Mouse (Mus musculus): Measurements from ENCODE around the gene Zg16. TPM values are rescaled to one million over a fixed set of nuclear protein-coding genes. Genes with fewer than 3 reads are reported as not detected.

Gene Zg16
- polyA plus RNA-seq, 1 experiment from 2014 or later, result 7.6 TPM

DNA sequence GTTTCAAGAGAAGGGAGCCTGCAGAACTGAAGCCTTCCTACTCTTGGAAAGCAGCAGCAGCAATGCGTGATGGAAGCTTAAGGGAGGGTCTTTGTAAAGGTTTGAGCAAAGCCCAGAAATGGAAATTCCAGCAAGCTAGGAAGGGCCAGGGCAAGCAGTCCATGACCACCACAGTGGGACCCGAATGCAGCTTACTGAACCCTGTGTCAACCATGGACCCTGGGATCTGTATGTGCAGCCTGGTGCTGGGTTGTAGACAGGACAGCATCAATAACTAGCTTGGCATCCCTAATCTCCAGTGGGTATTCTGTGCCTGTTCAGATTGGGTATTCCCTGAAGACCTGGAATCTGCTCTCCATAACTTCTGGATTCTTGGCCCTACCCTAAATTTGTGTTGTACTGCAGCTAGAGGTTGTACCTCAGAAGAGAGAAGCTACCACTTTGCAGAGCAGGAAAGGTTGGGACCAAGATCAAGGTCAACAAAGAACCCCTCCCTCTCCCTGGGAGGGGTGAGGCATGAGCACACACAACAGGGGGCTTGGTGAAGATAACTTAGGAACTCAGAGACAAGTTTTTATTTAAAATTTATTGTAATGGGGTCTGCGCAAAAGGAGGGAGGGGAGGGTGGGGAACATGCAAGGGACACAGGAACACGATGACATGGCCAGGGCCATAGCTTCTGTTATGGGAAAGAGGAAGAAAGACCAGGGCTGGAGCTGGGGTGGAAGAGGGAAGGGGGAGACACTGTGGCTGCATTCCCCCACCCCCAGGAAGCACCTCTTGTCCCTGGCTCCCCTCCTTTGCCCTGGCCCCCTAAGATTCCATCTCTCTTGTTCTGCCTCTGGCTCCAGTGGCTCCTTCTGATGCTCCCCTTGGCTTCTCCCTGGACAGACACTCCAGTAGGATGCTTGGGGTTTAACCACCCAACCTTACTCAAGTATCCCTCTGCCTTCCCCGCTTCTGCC lies 65.3 kb downstream of the Zg16 start:
- Histone ChIP-seq H3K36me3 (peaks cover 18% of the 10 kb centered on the region), H3K4me2 (replicated peaks) (peak overlapping the region; percentile 87), H3K27ac (peak overlapping the region; percentile 77), H3K9ac (peak overlapping the region; percentile 58), H3K4me1 (replicated peaks) (peaks cover 76% of the 10 kb centered on the region), H3K9me3 (no peaks in the 10 kb centered on the region), H3K27me3 (replicated peaks) (no peaks in the 10 kb centered on the region), H3K4me3 (replicated peaks) (peak overlapping the region; percentile 50)
- 38% methylated on average over 5 of the region's 5 CpGs for WGBS
- ATAC-seq, result no peak

- H3K27me3 ChIP-seq (replicated peaks), result no peaks in the 10 kb centered on the region
- H3K36me3 ChIP-seq, result peaks cover 18% of the 10 kb centered on the region
- no peak for ATAC-seq
- H3K4me1 ChIP-seq (replicated peaks), result peaks cover 76% of the 10 kb centered on the region
- peak within 1 kb of the TSS; percentile 58 for H3K9ac ChIP-seq
- no peaks in the 10 kb centered on the region for H3K9me3 ChIP-seq
- WGBS, result 2% methylated on average over 36 of the region's 37 CpGs
- H3K4me2 ChIP-seq (replicated peaks), result peak within 1 kb of the TSS; percentile 87
- peak within 1 kb of the TSS; percentile 77 for H3K27ac ChIP-seq
- H3K4me3 ChIP-seq (replicated peaks), result peak within 1 kb of the TSS; percentile 50
These were observed 66.1 kb downstream of the Zg16 start, which contains the start of the genes Gm42742 and Prrt2 for GRCm38 (mm10) chr7:127020901-127021562. Gene Gm42742 (minus strand): TSS chr7:127021097. Gene Prrt2 (minus strand): TSS chr7:127021211.

DNA sequence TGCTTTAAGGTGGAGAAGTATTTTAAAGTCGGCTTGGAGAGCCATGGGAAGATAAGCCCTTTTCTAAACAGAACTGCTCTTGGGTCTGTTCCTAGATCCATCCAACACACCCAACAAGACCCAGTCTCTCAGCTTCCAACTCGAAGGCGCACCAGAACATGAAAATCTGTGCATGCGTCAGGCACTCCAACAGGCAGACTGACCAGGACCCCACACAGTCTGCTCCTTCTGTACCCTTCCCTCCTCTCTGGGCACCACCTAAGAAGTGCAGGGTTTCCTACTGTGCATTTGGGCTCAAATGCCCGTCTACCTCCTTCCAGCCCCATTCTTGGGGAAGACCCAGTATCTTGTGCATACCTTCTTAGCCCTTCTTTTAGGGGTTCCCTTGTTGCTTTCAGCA lies 66.6 kb downstream of the Zg16 start:
- Histone ChIP-seq H3K9ac (peak overlapping the region; percentile 58), H3K27me3 (replicated peaks) (no peaks in the 10 kb centered on the region), H3K27ac (peak overlapping the region; percentile 77; the same call in 1 of the 2 replicates), H3K4me3 (replicated peaks) (peak overlapping the region; percentile 50), H3K36me3 (peaks cover 18% of the 10 kb centered on the region), H3K4me1 (replicated peaks) (peaks cover 81% of the 10 kb centered on the region), H3K9me3 (no peaks in the 10 kb centered on the region), H3K4me2 (replicated peaks) (peak overlapping the region; percentile 87)
- 32% methylated on average over 5 of the region's 5 CpGs for WGBS
- ATAC-seq, result no peak

DNA sequence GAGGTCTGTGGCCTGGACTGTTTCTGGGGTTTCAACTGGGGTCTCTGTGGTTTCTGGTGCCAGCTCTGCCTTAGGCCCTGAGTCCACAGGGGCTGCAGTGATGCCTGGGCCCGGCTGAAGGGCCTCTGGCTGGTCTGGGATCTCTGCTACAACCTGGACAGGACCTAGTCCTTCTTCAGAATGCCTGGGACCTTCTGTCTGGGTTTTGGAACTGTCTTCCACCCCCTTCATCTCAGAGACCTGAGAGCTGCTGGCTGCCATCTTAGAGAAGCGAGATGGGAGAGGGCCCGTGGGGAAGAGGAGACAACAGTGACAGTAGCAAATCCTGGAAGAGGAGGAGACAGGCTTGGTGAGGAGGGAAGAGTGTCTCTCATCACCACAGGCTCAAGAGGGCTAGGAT lies 67.1 kb downstream of the Zg16 start:
- H3K9me3 ChIP-seq, result no peaks in the 10 kb centered on the region
- H3K27me3 ChIP-seq (replicated peaks), result no peaks in the 10 kb centered on the region
- H3K4me1 ChIP-seq (replicated peaks), result peaks cover 84% of the 10 kb centered on the region
- peak overlapping the region; percentile 87 for H3K4me2 ChIP-seq (replicated peaks)
- no peak for ATAC-seq
- peaks cover 22% of the 10 kb centered on the region for H3K36me3 ChIP-seq
- 48% methylated on average over 3 of the region's 3 CpGs for WGBS
- peak overlapping the region; percentile 58 for H3K9ac ChIP-seq
- H3K27ac ChIP-seq, result 0 out of 2 replicates have a peak overlapping the region, but pooled peaks have one; percentile 77
- peak overlapping the region; percentile 50 for H3K4me3 ChIP-seq (replicated peaks)

DNA sequence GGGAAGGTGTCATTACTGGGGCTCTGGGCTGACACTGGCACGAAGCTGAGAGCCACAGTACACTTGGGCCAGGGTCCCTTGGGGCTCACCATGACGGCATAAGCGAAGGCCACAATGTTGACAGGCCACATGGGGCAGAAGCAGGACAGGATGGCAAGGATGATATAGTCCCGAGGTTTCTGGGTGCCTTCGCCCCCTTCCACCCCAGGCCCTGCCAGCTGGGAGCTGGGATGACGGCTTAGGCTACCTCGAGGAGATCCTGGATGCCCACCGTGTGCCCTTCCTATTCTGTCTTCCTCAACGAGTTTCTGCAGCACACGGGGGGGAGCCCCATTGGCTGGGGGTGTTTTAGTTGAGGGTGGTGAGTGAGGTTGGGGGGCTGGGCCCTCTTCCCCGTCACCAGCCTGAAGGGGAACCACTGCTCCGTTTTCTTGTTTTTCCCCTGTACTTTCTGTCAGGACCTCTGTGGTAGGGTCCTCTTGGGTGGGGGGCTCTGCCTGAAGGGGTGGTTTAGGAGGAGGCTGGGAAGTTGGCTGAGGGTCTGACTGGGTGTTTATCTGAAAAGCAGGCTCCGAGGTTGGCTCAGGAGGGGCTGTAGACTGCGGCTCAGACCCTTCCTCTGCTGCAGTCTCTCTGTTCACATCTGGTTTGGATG lies 67.7 kb downstream of the Zg16 start:
- Histone ChIP-seq H3K9me3 (no peaks in the 10 kb centered on the region), H3K4me3 (replicated peaks) (peak overlapping the region; percentile 50; the same call in 1 of the 2 replicates), H3K27me3 (replicated peaks) (no peaks in the 10 kb centered on the region), H3K27ac (0 out of 2 replicates have a peak overlapping the region, but pooled peaks have one; percentile 77), H3K4me1 (replicated peaks) (peaks cover 83% of the 10 kb centered on the region), H3K9ac (peak overlapping the region; percentile 58), H3K4me2 (replicated peaks) (peak overlapping the region; percentile 87), H3K36me3 (peaks cover 23% of the 10 kb centered on the region)
- no peak for ATAC-seq
- WGBS, result 81% methylated on average over 14 of the region's 14 CpGs

- H3K36me3 ChIP-seq, result peaks cover 17% of the 10 kb centered on the region
- no peaks in the 10 kb centered on the region for H3K9me3 ChIP-seq
- H3K27ac ChIP-seq, result peak overlapping the region; percentile 98
- peak overlapping the region; percentile 87 for H3K4me2 ChIP-seq (replicated peaks)
- peak overlapping the region; percentile 58 for H3K9ac ChIP-seq
- no peak overlapping the region for H3K4me3 ChIP-seq (replicated peaks)
- H3K27me3 ChIP-seq (replicated peaks), result no peaks in the 10 kb centered on the region
- 70% methylated on average over 15 of the region's 15 CpGs for WGBS
- peaks cover 77% of the 10 kb centered on the region for H3K4me1 ChIP-seq (replicated peaks)
- no peak for ATAC-seq
These were observed 68.5 kb downstream of the Zg16 start for GRCm38 (mm10) chr7:127018416-127019305.

- WGBS, result 41% methylated on average over 6 of the region's 6 CpGs
- Histone ChIP-seq H3K4me2 (replicated peaks) (peak overlapping the region; percentile 87), H3K27me3 (replicated peaks) (no peaks in the 10 kb centered on the region), H3K36me3 (peaks cover 11% of the 10 kb centered on the region; the same call in 1 of the 2 replicates), H3K27ac (peak overlapping the region; percentile 98), H3K9ac (peak overlapping the region; percentile 23), H3K4me1 (replicated peaks) (peaks cover 74% of the 10 kb centered on the region), H3K4me3 (replicated peaks) (0 out of 2 replicates have a peak overlapping the region, but pooled peaks have one; percentile 1), H3K9me3 (no peaks in the 10 kb centered on the region)
- no peak for ATAC-seq
These were observed 69.2 kb downstream of the Zg16 start for GRCm38 (mm10) chr7:127017950-127018345.

DNA sequence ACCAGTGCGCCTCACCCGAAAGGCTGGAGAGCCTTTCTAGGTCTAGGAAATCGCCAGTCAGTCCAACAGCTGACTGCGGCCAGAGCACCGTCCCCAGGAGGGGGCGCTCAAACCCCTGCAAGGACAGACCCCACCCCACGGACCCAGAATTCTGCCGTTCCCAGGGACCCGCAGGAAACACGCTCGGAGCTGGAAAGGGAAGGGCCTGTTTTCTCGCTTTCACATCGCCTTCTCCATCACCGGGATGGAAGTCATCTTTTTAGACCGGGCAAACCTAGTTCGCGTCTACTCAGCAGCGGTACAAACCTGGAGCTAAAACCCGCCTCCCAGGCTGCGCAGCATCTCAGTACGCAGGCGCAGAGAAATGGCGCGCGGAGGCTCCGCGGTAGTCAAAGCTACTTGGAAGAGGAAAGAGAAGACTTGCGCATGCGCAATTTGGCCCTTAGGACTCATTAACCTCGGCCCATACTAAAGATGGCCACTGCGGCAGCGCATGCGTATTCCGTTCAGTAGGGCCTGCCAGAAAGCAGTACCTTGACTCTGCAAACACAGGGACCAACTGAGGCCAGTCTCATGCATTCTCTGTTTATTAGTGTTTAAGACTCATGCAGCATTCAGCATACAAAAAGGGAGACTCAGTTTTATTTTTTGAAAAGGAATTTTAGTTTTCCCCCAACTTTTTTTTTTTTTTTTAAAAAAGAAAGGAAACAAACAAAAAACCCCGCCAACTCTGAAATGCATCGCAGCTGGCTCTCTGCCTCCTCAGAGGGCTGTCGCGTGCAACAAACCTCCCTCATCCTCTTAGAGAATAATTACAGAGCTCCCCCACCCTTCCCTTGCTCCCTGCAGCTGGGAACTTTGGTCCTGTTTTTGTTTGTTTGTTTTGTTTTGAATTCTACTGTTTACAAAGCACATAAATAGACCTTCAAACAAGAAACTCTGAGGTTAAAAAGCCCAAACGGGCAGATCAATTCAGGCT lies 69.9 kb downstream of the Zg16 start, which contains the start of gene Pagr1a:
Gene Pagr1a (minus strand): TSS at position 382 of the 979 bp plus-strand sequence.
- 2% methylated on average over 39 of the region's 39 CpGs for WGBS

GRCm38 (mm10) chr7:127016486-127016938 lies 70.6 kb downstream of the Zg16 start:
- Histone ChIP-seq H3K9me3 (no peaks in the 10 kb centered on the region), H3K9ac (peak overlapping the region; percentile 87), H3K4me1 (replicated peaks) (peaks cover 60% of the 10 kb centered on the region), H3K27ac (peak overlapping the region; percentile 98), H3K4me2 (replicated peaks) (peak overlapping the region; percentile 87), H3K4me3 (replicated peaks) (peak overlapping the region; percentile 68), H3K27me3 (replicated peaks) (no peaks in the 10 kb centered on the region), H3K36me3 (peaks cover 9% of the 10 kb centered on the region; the same call in 1 of the 2 replicates)
- under 1% methylated on average over 22 of the region's 22 CpGs for WGBS
- ATAC-seq, result peak; percentile 65

More for the DNA sequence above, 69.9 kb downstream of the Zg16 start, which contains the start of gene Pagr1a:
- peaks cover 9% of the 10 kb centered on the region; the same call in 1 of the 2 replicates for H3K36me3 ChIP-seq
- ATAC-seq, result peak; percentile 83
- peaks cover 68% of the 10 kb centered on the region for H3K4me1 ChIP-seq (replicated peaks)
- no peaks in the 10 kb centered on the region for H3K27me3 ChIP-seq (replicated peaks)
- H3K9ac ChIP-seq, result peak within 1 kb of the TSS; percentile 87
- H3K27ac ChIP-seq, result peak within 1 kb of the TSS; percentile 98
- H3K4me2 ChIP-seq (replicated peaks), result peak within 1 kb of the TSS; percentile 87
- H3K4me3 ChIP-seq (replicated peaks), result peak within 1 kb of the TSS; percentile 68
- no peaks in the 10 kb centered on the region for H3K9me3 ChIP-seq

DNA sequence TGATC lies 70.8 kb downstream of the Zg16 start, which contains the start of gene Pagr1b:
Gene Pagr1b (minus strand): TSS at position 4 of the 5 bp plus-strand sequence.
- Histone ChIP-seq H3K27me3 (replicated peaks) (no peaks in the 10 kb centered on the region), H3K4me2 (replicated peaks) (peak within 1 kb of the TSS; percentile 87), H3K36me3 (peaks cover 9% of the 10 kb centered on the region; the same call in 1 of the 2 replicates), H3K9ac (peak within 1 kb of the TSS; percentile 87), H3K4me1 (replicated peaks) (peaks cover 58% of the 10 kb centered on the region), H3K27ac (peak within 1 kb of the TSS; percentile 98), H3K4me3 (replicated peaks) (peak within 1 kb of the TSS; percentile 68), H3K9me3 (no peaks in the 10 kb centered on the region)
- no peak for ATAC-seq
